Mouse (Mus musculus) ES-E14 (cell line): ENCODE results near the gene Col25a1. TPM values are rescaled to one million over a fixed set of nuclear protein-coding genes. Genes with fewer than 3 reads are reported as not detected.

ENCODE experiments used
- DNase-seq: peaks from one replicate; pipeline ENCODE4 v3.0.0-alpha.2; 2013; ENCODE audit warnings: low read depth, low spot score
- H3K27ac ChIP-seq: 2 replicates; pipeline ENCODE4 v1.5.1; 2012; ENCODE audit warnings: low read depth, mild to moderate bottlenecking, low read length, moderate library complexity, mixed read lengths; ENCODE audit not compliant: poor library complexity, insufficient read depth, severe bottlenecking
- H3K36me3 ChIP-seq: 2 replicates; pipeline ENCODE4 v1.6.1; 2012; ENCODE audit warnings: mild to moderate bottlenecking, low read length, moderate library complexity, mixed read lengths; ENCODE audit not compliant: control insufficient read depth, poor library complexity, insufficient read depth, severe bottlenecking
- H3K4me1 ChIP-seq, 2 experiments: fragments of 150-350 bp in 1 of 2; sonication (generic) in 1 of 2; 2 replicates each; pipeline ENCODE4 v1.6.1; 2012; ENCODE audit warnings: low read length in 2 of 2, mild to moderate bottlenecking in 1 of 2, mixed read lengths in 1 of 2; ENCODE audit not compliant: control insufficient read depth in 2 of 2, insufficient read depth in 2 of 2, poor library complexity in 1 of 2
- H3K4me3 ChIP-seq, 2 experiments: fragments of 150-350 bp in 1 of 2; sonication (generic) in 1 of 2; 2 replicates each; pipeline ENCODE4 v1.5.1; 2012; ENCODE audit warnings: low read length in 2 of 2, low read depth in 1 of 2, mild to moderate bottlenecking in 1 of 2, mixed read lengths in 1 of 2; ENCODE audit not compliant: insufficient read depth in 1 of 2, poor library complexity in 1 of 2, severe bottlenecking in 1 of 2
- H3K9ac ChIP-seq: 2 replicates; pipeline ENCODE4 v1.6.1; 2012; ENCODE audit warnings: low read depth, mild to moderate bottlenecking, low read length, mixed read lengths; ENCODE audit not compliant: poor library complexity, insufficient read depth, severe bottlenecking
- H3K9me3 ChIP-seq: fragments of 150-350 bp; sonication (generic); 2 replicates; pipeline ENCODE4 v1.6.1; 2012; ENCODE audit warnings: low read depth, mild to moderate bottlenecking, low read length; ENCODE audit not compliant: control insufficient read depth, insufficient read depth
- CHD2 ChIP-seq: IDR thresholded peaks from 2 replicates; pipeline ENCODE4 v1.6.1; 2014; ENCODE audit warnings: mild to moderate bottlenecking, low read depth, low read length, inconsistent platforms
- HCFC1 ChIP-seq: IDR thresholded peaks from 2 replicates; pipeline ENCODE4 v1.6.1; 2012; ENCODE audit warnings: low read length, inconsistent platforms, borderline replicate concordance; ENCODE audit not compliant: insufficient read depth
- MAFK ChIP-seq: IDR thresholded peaks from 2 replicates; pipeline ENCODE4 v1.6.1; 2014; ENCODE audit warnings: mild to moderate bottlenecking, low read depth, low read length, inconsistent platforms; ENCODE audit not compliant: insufficient read depth
- ZC3H11A ChIP-seq: IDR thresholded peaks from 2 replicates; pipeline ENCODE4 v1.6.1; 2012; ENCODE audit warnings: low read depth, mild to moderate bottlenecking, inconsistent platforms, low read length, borderline replicate concordance
- ZNF384 ChIP-seq: IDR thresholded peaks from 2 replicates; pipeline ENCODE4 v1.6.1; 2012; ENCODE audit warnings: low read depth, low read length, inconsistent platforms
- in situ Hi-C, 2 experiments: fragments of 600-800 bp; cut with MboI; formaldehyde crosslinking; loops; one replicate each; pipeline ENCODE4 v1.15.1; 2025; ENCODE audit warnings: low sequenced_read_pairs in 2 of 2, inconsistent platforms in 1 of 2; ENCODE audit not compliant: unreplicated experiment in 2 of 2
- total RNA-seq: library from RNA; depleted of rRNA; stranded (reverse); fragments of 300-350 nt; gene quantifications from 2 replicates; pipeline ENCODE4 v1.2.3, GENCODE M21; 2012

Col25a1 gene
- total RNA-seq, 1 experiment: 0.45 TPM

- TF ChIP-seq CHD2 (no peak), ZC3H11A (no peak), ZNF384 (no peak), HCFC1 (no peak), MAFK (no peak)
- in situ Hi-C loops: no loop called here
- DNase-seq: no peak
- Histone ChIP-seq H3K36me3 (no peaks in the 10 kb centered on the region), H3K9ac (no peak overlapping the region), H3K9me3 (no peaks in the 10 kb centered on the region), H3K4me3 (no peak overlapping the region), H3K4me1 (no peaks in the 10 kb centered on the region), H3K27ac (no peak overlapping the region)
Measured at GRCm38 (mm10) chr3:130350161-130350560, 218.9 kb downstream of the Col25a1 start.

GRCm38 (mm10) chr3:130354399-130355039 lies 223.2 kb downstream of the Col25a1 start:
- DNase-seq: no peak
- in situ Hi-C loops: no loop called here
- Histone ChIP-seq H3K9ac (no peak overlapping the region), H3K27ac (no peak overlapping the region), H3K4me1 (no peaks in the 10 kb centered on the region), H3K36me3 (no peaks in the 10 kb centered on the region), H3K4me3 (no peak overlapping the region), H3K9me3 (no peaks in the 10 kb centered on the region)
- no peak for TF ChIP-seq ZC3H11A
- no peak for TF ChIP-seq ZNF384
- TF ChIP-seq CHD2: no peak
- TF ChIP-seq MAFK: no peak
- no peak for TF ChIP-seq HCFC1

GRCm38 (mm10) chr3:130356575-130357173 lies 225.4 kb downstream of the Col25a1 start:
- no peak for DNase-seq
- Histone ChIP-seq H3K9ac (no peak overlapping the region), H3K9me3 (no peaks in the 10 kb centered on the region), H3K36me3 (no peaks in the 10 kb centered on the region), H3K4me1 (no peaks in the 10 kb centered on the region), H3K27ac (no peak overlapping the region), H3K4me3 (no peak overlapping the region)
- no peak for TF ChIP-seq ZNF384
- in situ Hi-C loops: no loop called here

GRCm38 (mm10) chr3:130360813-130361212 lies 229.5 kb downstream of the Col25a1 start:
- TF ChIP-seq MAFK (no peak), HCFC1 (no peak), ZNF384 (no peak), CHD2 (no peak), ZC3H11A (no peak)
- Histone ChIP-seq H3K4me3 (no peak overlapping the region), H3K27ac (no peak overlapping the region), H3K36me3 (no peaks in the 10 kb centered on the region), H3K4me1 (no peaks in the 10 kb centered on the region), H3K9ac (no peak overlapping the region), H3K9me3 (no peaks in the 10 kb centered on the region)
- in situ Hi-C loops: no loop called here
- DNase-seq: no peak

GRCm38 (mm10) chr3:130361922-130362321 lies 230.6 kb downstream of the Col25a1 start:
- H3K9ac ChIP-seq: no peak overlapping the region
- H3K36me3 ChIP-seq: no peaks in the 10 kb centered on the region
- in situ Hi-C loops: no loop called here
- no peak for TF ChIP-seq CHD2
- peak; percentile 84 for TF ChIP-seq MAFK
- DNase-seq: no peak
- no peaks in the 10 kb centered on the region for H3K4me1 ChIP-seq
- no peaks in the 10 kb centered on the region for H3K9me3 ChIP-seq
- H3K4me3 ChIP-seq: no peak overlapping the region
- no peak overlapping the region for H3K27ac ChIP-seq
